Mouse (Mus musculus): Measurements from ENCODE around the gene Rps8.

- TF ChIP-seq CTCF (IDR thresholded peaks at IDR 0.05; ENCODE audit: control insufficient read depth, insufficient read depth, insufficient read length) (no peak), MYOG (IDR thresholded peaks at IDR 0.05; ENCODE audit: control insufficient read depth, extremely low read depth, insufficient read length) (no peak), USF1 (IDR thresholded peaks at IDR 0.05; ENCODE audit: low read depth) (no peak), MAX (IDR thresholded peaks at IDR 0.05) (no peak)
These were observed 15.4 kb downstream of the Rps8 start for GRCm38 (mm10) chr4:117140613-117141012.

Data from C2C12 (cell line).